Mouse (Mus musculus) neural tube, embryonic 15.5 days (tissue): ENCODE measurements at regions not wholly inside any gene's neighbourhood (a gene's known extent, or its start where the extent isn't known, plus 50 kb on each side); places are given as distances from the start of the nearest gene placed in this dataset.
A peak's percentile ranks its signal among the peaks of the same experiment; 100 is the strongest.

Source experiments
- ATAC-seq: fragments of 200-750 bp; cut with Nextera tagmentation; 2 replicates; pipeline ENCODE4 v1.8.0; 2017; ENCODE audit warnings: mild to moderate bottlenecking, moderate TSS enrichment, moderate library complexity; ENCODE audit not compliant: low FRiP score
- H3K27ac ChIP-seq: fragments of 300-500 bp; sonication (generic); replicated peaks from 2 replicates; pipeline ENCODE4 v1.5.1; 2015; ENCODE audit warnings: mild to moderate bottlenecking, inconsistent platforms
- H3K27me3 ChIP-seq: fragments of 300-500 bp; sonication (generic); replicated peaks from 2 replicates; pipeline ENCODE4 v1.6.1; 2015; ENCODE audit warnings: inconsistent platforms
- H3K36me3 ChIP-seq: fragments of 300-500 bp; sonication (generic); 2 replicates; pipeline ENCODE4 v1.6.1; 2015; ENCODE audit warnings: inconsistent platforms
- H3K4me1 ChIP-seq: fragments of 300-500 bp; sonication (generic); 2 replicates; pipeline ENCODE4 v1.6.1; 2015; ENCODE audit warnings: inconsistent platforms
- H3K4me2 ChIP-seq: fragments of 300-500 bp; sonication (generic); 2 replicates; pipeline ENCODE4 v1.6.1; 2015; ENCODE audit warnings: inconsistent platforms, mild to moderate bottlenecking, moderate library complexity
- H3K4me3 ChIP-seq: fragments of 300-500 bp; sonication (generic); replicated peaks from 2 replicates; pipeline ENCODE4 v1.5.1; 2015; ENCODE audit warnings: mild to moderate bottlenecking, inconsistent platforms
- H3K9ac ChIP-seq: fragments of 300-500 bp; sonication (generic); replicated peaks from 2 replicates; pipeline ENCODE4 v1.6.1; 2015; ENCODE audit warnings: mild to moderate bottlenecking, inconsistent platforms
- H3K9me3 ChIP-seq: fragments of 300-500 bp; sonication (generic); replicated peaks from 2 replicates; pipeline ENCODE4 v1.6.1; 2016; ENCODE audit warnings: inconsistent platforms
- WGBS: fragments of 180-500 bp; shearing (Covaris S2); methylation state at CpG from one replicate; pipeline ENCODE4 v1.1.7; 2015; ENCODE audit warnings: mixed read lengths; 5-methylcytosine and 5-hydroxymethylcytosine counted together

- no peaks in the 10 kb centered on the region for H3K36me3 ChIP-seq
- H3K4me2 ChIP-seq, result no peak overlapping the region
- H3K9ac ChIP-seq, result no peak overlapping the region
- no peaks in the 10 kb centered on the region for H3K4me1 ChIP-seq
- 85% methylated on average over 5 of the region's 5 CpGs for WGBS
- no peak overlapping the region for H3K27ac ChIP-seq
- no peak overlapping the region for H3K4me3 ChIP-seq
- no peak for ATAC-seq
- no peaks in the 10 kb centered on the region for H3K9me3 ChIP-seq
- H3K27me3 ChIP-seq, result peaks cover 27% of the 10 kb centered on the region
Measured at GRCm38 (mm10) chrX:103904038-103904696, 76.9 kb downstream of the Rlim start.

GRCm38 (mm10) chrX:103879329-103879935 is 57.6 kb upstream of the Slc16a2 start:
- Histone ChIP-seq H3K27me3 (peaks cover 47% of the 10 kb centered on the region), H3K4me1 (no peaks in the 10 kb centered on the region), H3K9ac (no peak overlapping the region), H3K36me3 (no peaks in the 10 kb centered on the region), H3K4me3 (peak overlapping the region; percentile 5; the same call in 1 of the 2 replicates), H3K27ac (no peak overlapping the region), H3K4me2 (peak overlapping the region; percentile 48), H3K9me3 (no peaks in the 10 kb centered on the region)
- WGBS, result 31% methylated on average over 24 of the region's 24 CpGs
- ATAC-seq, result no peak; the same call in 1 of the 2 replicates
